Mouse (Mus musculus) forebrain, embryonic 14.5 days (tissue): ENCODE measurements at regions not wholly inside any gene's neighbourhood (a gene's known extent, or its start where the extent isn't known, plus 50 kb on each side); places are given as distances from the start of the nearest gene placed in this dataset.
A peak's percentile ranks its signal among the peaks of the same experiment; 100 is the strongest.

Source experiments
- ATAC-seq: fragments of 200-750 bp; cut with Nextera tagmentation; 2 replicates; pipeline ENCODE4 v1.8.0; 2017; ENCODE audit warnings: mild to moderate bottlenecking, moderate library complexity
- DNase-seq: peaks from one replicate; pipeline ENCODE4 v3.0.0-alpha.2; 2015; ENCODE audit warnings: low spot score
- H3K27ac ChIP-seq: fragments of 300-500 bp; sonication (generic); 2 replicates; pipeline ENCODE4 v1.5.1; 2014; ENCODE audit warnings: low read depth, mild to moderate bottlenecking, control low read depth, low read length, moderate library complexity
- H3K27me3 ChIP-seq: fragments of 300-500 bp; sonication (generic); replicated peaks from 2 replicates; pipeline ENCODE4 v1.6.1; 2014; ENCODE audit warnings: low read length, control low read depth, mixed read lengths; ENCODE audit not compliant: control insufficient read depth, insufficient read depth
- H3K36me3 ChIP-seq: fragments of 300-500 bp; sonication (generic); 2 replicates; pipeline ENCODE4 v1.6.1; 2014; ENCODE audit warnings: low read length, control low read depth; ENCODE audit not compliant: control insufficient read depth, insufficient read depth
- H3K4me1 ChIP-seq: fragments of 300-500 bp; sonication (generic); 2 replicates; pipeline ENCODE4 v1.6.1; 2014; ENCODE audit warnings: antibody characterized with exemption, low read length, control low read depth; ENCODE audit not compliant: control insufficient read depth, insufficient read depth
- H3K4me2 ChIP-seq: fragments of 300-500 bp; sonication (generic); 2 replicates; pipeline ENCODE4 v1.6.1; 2014; ENCODE audit warnings: mild to moderate bottlenecking, control low read depth, low read length
- H3K4me3 ChIP-seq: fragments of 300-500 bp; sonication (generic); 2 replicates; pipeline ENCODE4 v1.5.1; 2014; ENCODE audit warnings: low read depth, low read length, control low read depth
- H3K9ac ChIP-seq: fragments of 300-500 bp; sonication (generic); 2 replicates; pipeline ENCODE4 v1.6.1; 2014; ENCODE audit warnings: mild to moderate bottlenecking, low read length, control low read depth, moderate library complexity
- H3K9me3 ChIP-seq: fragments of 300-500 bp; sonication (generic); replicated peaks from 2 replicates; pipeline ENCODE4 v1.6.1; 2016; ENCODE audit warnings: low read length, control low read depth, mixed read lengths; ENCODE audit not compliant: control insufficient read depth
- WGBS: fragments of 180-500 bp; shearing (Covaris S2); extraction: QIAGEN DNeasy Blood & Tissue Kit; methylation state at CpG from one replicate; pipeline ENCODE4 v1.1.7; 2014; 5-methylcytosine and 5-hydroxymethylcytosine counted together

DNA sequence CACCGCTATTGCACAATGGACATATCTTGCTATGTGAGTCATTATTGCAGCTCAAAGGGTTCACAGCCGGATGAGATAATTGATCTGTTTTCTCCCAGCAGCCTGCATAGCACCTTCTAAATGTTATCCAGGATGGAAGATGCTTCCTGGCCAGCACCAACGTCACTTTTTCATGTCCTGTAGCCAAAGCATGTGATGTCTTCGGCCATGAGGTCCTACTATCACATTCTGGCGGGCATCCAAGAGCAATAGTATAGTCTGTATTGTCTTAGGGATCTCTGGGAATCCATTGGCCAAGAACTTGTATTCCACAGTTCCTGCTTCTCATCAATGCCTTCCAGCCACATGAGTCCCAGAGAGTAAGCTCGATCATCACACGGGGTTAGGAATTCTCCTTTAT lies 70.6 kb downstream of the Npy start:
- 90% methylated on average over 7 of the region's 7 CpGs for WGBS
- DNase-seq (no peak), ATAC-seq (no peak)
- H3K4me2 ChIP-seq, result no peak overlapping the region
- H3K9ac ChIP-seq, result no peak overlapping the region
- H3K27me3 ChIP-seq, result no peaks in the 10 kb centered on the region
- H3K27ac ChIP-seq, result no peak overlapping the region
- H3K9me3 ChIP-seq, result no peaks in the 10 kb centered on the region
- H3K36me3 ChIP-seq, result no peaks in the 10 kb centered on the region
- no peaks in the 10 kb centered on the region for H3K4me1 ChIP-seq
- no peak overlapping the region for H3K4me3 ChIP-seq

DNA sequence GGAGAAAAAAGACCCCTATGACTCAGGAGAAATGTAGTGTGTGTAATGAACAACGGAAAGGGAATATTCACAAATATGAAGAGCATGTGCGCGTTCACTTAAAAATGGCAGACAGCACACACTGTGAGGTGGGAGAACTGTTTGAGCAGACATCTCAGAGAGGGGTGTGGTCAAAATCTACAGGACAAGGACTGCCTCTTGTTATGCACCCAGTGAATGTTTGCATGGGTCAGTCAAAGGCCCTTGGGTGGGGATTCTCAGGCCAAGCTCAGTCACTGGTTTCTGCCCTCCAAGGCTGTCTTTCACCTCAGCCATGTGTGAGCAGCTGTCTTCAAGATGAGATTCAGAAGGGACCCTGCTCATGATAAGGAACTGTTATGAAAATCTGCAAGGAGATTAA lies 76.6 kb downstream of the Npy start:
- H3K4me2 ChIP-seq, result no peak overlapping the region
- H3K4me1 ChIP-seq, result no peaks in the 10 kb centered on the region
- no peak for DNase-seq
- H3K9ac ChIP-seq, result no peak overlapping the region
- H3K27me3 ChIP-seq, result no peaks in the 10 kb centered on the region
- 95% methylated on average over 3 of the region's 3 CpGs for WGBS
- H3K27ac ChIP-seq, result no peak overlapping the region
- H3K36me3 ChIP-seq, result no peaks in the 10 kb centered on the region
- ATAC-seq, result no peak
- no peaks in the 10 kb centered on the region for H3K9me3 ChIP-seq
- no peak overlapping the region for H3K4me3 ChIP-seq

DNA sequence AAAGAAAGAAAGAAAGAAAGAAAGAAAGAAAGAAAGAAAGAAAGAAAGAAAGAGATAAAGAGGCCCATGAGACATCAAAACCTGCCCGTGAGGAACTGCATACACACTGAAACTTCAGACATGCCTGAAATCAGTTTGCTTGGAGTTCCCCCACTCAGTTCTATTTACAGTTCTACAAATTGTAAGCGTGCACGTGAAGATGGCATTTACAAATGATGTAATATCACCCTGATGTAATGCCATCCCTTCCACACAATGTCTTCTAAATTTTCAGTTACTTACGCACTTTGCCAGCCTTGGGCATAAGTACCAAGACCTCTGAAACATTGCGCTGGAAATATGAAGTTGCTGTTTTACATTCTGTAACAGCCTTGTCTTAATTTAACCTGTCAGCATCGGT lies 79.0 kb downstream of the Npy start:
- no peaks in the 10 kb centered on the region for H3K4me1 ChIP-seq
- no peaks in the 10 kb centered on the region for H3K9me3 ChIP-seq
- H3K9ac ChIP-seq, result no peak overlapping the region
- no peak overlapping the region for H3K27ac ChIP-seq
- 89% methylated on average over 6 of the region's 6 CpGs for WGBS
- H3K27me3 ChIP-seq, result no peaks in the 10 kb centered on the region
- no peak for ATAC-seq
- DNase-seq, result no peak
- H3K4me2 ChIP-seq, result no peak overlapping the region
- H3K36me3 ChIP-seq, result no peaks in the 10 kb centered on the region
- H3K4me3 ChIP-seq, result no peak overlapping the region

DNA sequence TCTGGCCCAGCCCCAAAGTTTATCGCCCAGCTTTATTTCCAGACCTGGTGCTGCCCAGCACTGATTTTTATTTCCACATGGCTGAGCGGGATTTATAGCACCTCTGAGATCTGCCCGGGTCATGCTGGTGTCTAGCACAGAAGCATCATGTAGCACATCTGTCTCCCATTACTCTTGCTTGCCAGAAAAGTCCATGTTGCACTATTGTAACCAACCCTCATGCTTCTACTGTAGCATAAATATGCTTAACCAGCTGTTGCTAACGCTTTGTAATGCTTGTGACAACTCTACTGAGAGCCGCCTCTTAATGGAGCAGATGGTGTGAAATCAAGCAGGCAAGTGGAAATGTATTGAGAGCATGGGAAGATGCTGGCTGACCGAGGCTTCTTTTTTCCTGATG lies 81.5 kb downstream of the Npy start:
- WGBS, result 48% methylated on average over 6 of the region's 6 CpGs
- DNase-seq (peak; percentile 77), ATAC-seq (peak; percentile 67)
- Histone ChIP-seq H3K9me3 (no peaks in the 10 kb centered on the region), H3K9ac (no peak overlapping the region), H3K4me2 (no peak overlapping the region), H3K27ac (no peak overlapping the region; the same call in 1 of the 2 replicates), H3K4me3 (no peak overlapping the region), H3K27me3 (no peaks in the 10 kb centered on the region), H3K36me3 (no peaks in the 10 kb centered on the region), H3K4me1 (no peaks in the 10 kb centered on the region)

DNA sequence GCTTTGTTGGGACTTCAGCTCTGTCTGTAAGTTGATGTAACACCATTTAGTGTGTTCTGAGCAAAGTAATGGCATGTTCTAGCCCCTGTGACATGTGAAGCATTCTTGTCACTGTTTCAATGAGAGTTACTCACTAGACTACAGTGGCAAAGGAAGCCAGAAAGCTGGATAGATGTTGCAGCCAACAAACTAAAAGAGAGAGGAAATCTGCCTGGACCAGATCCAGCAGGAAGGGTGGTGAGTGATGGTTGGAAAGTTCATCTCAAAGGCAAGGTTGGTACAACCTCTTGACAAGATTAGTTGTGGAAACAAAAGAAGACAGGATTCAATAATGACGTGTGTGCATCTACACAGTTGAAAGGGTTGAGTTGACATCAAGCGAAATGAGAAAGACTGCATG lies 83.9 kb downstream of the Npy start:
- Histone ChIP-seq H3K9me3 (no peaks in the 10 kb centered on the region), H3K27ac (no peak overlapping the region), H3K36me3 (no peaks in the 10 kb centered on the region), H3K4me1 (no peaks in the 10 kb centered on the region), H3K9ac (no peak overlapping the region), H3K27me3 (no peaks in the 10 kb centered on the region), H3K4me3 (no peak overlapping the region), H3K4me2 (no peak overlapping the region)
- ATAC-seq, result no peak
- 86% methylated on average over 2 of the region's 2 CpGs for WGBS
- no peak for DNase-seq

DNA sequence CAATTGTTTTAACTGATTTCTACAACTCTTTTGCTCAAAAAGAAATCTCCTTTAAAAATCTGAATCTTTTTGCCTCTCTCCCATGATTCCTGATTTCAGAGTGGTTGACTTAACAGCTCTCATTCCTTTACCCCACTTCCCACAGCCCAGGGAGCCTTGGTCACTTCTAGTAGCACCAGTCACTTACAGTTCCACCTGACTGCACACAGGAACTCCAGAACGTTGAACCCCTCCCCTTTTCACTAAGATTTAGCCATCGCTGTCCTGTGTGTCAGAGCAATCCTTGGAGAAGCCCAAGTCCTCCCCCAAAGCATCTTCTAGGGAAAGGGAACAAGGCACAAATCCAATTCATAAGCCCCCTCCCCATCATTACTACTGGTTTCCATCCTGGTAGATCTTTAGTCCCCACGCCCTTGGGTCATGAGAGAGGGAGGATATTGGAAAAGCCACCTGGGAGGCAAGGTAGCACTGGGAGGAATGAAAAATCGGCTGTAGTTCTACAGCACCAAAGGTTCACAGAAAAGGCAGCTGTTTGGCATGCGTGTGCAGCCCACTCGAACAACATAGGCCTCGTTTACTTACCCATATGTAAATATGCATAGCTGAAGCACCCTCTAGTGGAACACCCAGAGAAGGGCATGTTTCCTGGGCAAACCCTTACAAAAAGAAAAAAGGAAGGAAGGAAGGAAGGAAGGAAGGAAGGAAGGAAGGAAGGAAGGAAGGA lies 96.7 kb downstream of the Npy start:
- H3K4me2 ChIP-seq, result no peak overlapping the region
- DNase-seq, result peak; percentile 88
- ATAC-seq, result peak; percentile 60; the same call in 1 of the 2 replicates
- H3K27ac ChIP-seq, result no peak overlapping the region
- H3K4me1 ChIP-seq, result no peaks in the 10 kb centered on the region
- no peaks in the 10 kb centered on the region for H3K36me3 ChIP-seq
- H3K9ac ChIP-seq, result no peak overlapping the region
- WGBS, result 30% methylated on average over 7 of the region's 7 CpGs
- H3K4me3 ChIP-seq, result no peak overlapping the region
- H3K27me3 ChIP-seq, result no peaks in the 10 kb centered on the region
- H3K9me3 ChIP-seq, result no peaks in the 10 kb centered on the region

DNA sequence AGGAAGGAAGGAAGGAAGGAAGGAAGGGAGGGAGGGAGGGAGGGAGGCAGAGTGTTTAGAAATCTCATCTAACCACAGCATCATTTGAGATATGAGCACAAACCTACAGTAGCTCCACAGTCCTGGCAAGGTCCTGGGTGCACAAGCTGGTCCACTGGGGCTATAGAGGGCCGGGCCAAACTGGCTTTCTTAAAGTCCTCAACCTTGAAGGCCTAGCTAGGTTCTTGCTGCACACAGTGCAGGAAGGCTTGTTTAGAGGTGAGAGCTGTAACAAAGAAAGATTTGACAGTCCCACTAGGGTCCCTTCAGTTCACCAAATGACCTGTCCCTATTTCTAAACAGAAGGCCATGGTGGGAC lies 97.3 kb downstream of the Npy start:
- H3K36me3 ChIP-seq, result no peaks in the 10 kb centered on the region
- no peaks in the 10 kb centered on the region for H3K9me3 ChIP-seq
- no peaks in the 10 kb centered on the region for H3K4me1 ChIP-seq
- DNase-seq (no peak), ATAC-seq (no peak)
- H3K9ac ChIP-seq, result no peak overlapping the region
- H3K4me2 ChIP-seq, result no peak overlapping the region
- H3K27ac ChIP-seq, result no peak overlapping the region
- H3K4me3 ChIP-seq, result no peak overlapping the region
- no peaks in the 10 kb centered on the region for H3K27me3 ChIP-seq
- WGBS, result 75% methylated on average over 1 of the region's 1 CpGs

DNA sequence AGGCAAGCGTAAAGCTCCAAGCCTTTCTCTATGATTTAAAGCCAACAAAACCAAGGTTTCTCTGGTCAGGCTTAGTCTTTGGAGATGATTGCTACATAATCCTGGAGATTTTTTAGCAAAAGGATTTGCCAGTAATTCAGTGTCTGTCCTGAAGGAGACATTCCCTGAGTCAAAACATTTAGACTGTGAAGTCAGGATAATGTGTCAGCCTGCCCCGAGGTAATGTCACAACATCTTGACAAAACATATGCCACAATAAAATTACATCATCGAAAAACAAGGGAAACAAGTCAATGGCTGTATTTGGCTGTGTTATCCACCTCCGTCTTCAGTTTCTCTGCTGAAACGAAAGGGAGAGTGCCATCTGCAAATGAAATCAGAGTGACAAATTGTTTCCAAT lies 101.8 kb downstream of the Npy start:
- WGBS, result 65% methylated on average over 5 of the region's 5 CpGs
- ATAC-seq (peak; percentile 42; the same call in 1 of the 2 replicates), DNase-seq (peak; percentile 62)
- Histone ChIP-seq H3K4me3 (no peak overlapping the region), H3K27me3 (no peaks in the 10 kb centered on the region), H3K4me2 (no peak overlapping the region), H3K9ac (no peak overlapping the region), H3K27ac (no peak overlapping the region), H3K4me1 (0 out of 2 replicates have a peak, but pooled peaks cover 3% of the 10 kb centered on the region), H3K36me3 (no peaks in the 10 kb centered on the region), H3K9me3 (no peaks in the 10 kb centered on the region)

DNA sequence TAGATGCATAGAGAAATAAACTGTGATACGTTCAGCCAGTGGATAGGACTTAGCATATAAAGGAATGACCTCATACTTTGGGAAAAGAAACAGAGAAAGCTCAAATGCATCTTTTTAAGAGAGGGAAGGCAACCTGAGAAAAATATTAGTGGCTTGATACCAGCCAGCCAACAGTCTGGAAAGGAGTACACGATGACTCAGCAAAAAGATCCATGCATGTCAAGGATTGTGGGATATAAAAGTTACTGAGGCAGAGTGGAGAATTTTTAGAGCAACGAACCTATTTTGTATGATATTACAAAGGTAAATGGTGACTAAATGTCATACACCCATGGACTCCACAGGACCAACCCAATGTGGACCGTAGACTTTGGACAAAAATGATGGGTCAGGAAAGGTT lies 105.6 kb downstream of the Npy start:
- Histone ChIP-seq H3K4me3 (no peak overlapping the region), H3K4me2 (no peak overlapping the region), H3K27ac (no peak overlapping the region), H3K9me3 (no peaks in the 10 kb centered on the region), H3K27me3 (no peaks in the 10 kb centered on the region), H3K4me1 (0 out of 2 replicates have a peak, but pooled peaks cover 3% of the 10 kb centered on the region), H3K36me3 (no peaks in the 10 kb centered on the region), H3K9ac (no peak overlapping the region)
- ATAC-seq (no peak), DNase-seq (no peak)
- 77% methylated on average over 4 of the region's 4 CpGs for WGBS
